Mouse (Mus musculus): ENCODE measurements around the gene Eva1b.
"Not testable (repeated sequence)": the region's sequence is repeated elsewhere in the genome, so short reads cannot be mapped to it uniquely, and the experiment has no call there.

The Eva1b gene

GRCm38 (mm10) chr4:126155869-126156268 is 8.3 kb downstream of the Eva1b start:
- DNase-seq (ENCODE audit: low read depth, low spot score) = no peak

DNA sequence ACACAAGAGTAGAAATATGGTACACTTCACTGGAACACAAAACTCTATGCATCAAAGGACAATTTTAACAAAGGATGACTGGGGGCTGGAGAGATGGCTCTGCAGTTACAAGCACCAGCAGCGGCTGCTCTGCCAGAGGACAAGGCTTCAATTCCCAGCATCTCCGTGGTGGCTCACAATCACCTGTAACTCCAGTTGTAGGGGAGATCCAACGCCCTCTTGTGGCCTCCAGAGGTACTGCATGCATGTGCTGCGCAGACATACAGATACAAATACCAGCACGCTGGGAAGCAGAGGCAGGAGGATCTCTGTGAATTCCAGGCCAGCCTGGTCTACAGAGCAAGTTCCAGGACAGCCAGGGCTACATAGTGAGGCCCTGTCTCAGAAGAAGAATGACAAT is 9.1 kb downstream of the Eva1b start:
- DNase-seq (ENCODE audit: low read depth, low spot score) = peak; percentile 89

DNA sequence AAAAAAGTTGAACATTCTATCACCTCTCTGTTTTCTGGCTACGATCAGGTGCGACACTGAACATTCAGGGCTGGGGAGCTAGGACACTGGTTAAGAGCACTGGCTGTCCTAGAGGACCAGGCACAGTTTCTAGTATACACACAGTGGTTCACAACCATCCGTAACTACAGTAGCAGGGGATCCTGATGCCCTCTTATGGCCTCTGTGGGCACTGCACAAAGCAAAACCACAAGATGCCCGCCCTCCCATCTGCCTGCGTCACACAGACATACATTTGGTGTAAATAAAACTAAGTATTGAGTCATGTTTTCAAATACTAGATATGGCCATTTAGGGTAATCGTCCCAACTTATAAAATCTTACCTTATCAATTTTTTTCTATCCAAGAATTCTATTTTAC is 10.0 kb downstream of the Eva1b start:
- peak; percentile 68 for DNase-seq (ENCODE audit: low read depth, low spot score)

- no peak for DNase-seq (ENCODE audit: low read depth, low spot score)
These were observed 11.9 kb downstream of the Eva1b start for GRCm38 (mm10) chr4:126159455-126159854.

DNA sequence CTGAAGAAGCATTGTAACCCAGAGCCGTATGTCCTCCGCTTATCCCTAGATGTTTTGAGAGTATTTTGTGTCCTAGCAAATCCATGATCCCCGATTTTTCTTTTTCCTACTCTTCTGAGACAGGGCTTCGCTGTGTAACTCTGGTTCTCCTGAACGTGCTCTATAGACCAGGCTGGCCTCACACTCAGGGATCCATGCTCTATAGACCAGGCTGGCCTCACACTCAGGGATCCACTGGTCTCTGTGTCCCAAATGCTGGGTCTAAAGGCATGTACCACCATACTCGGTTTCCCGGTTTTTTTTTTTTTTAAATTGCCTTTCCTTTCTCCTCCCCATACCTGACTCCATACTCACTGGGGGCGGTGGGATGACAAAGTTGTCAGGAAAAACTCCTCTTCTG is 13.4 kb downstream of the Eva1b start:
- DNase-seq (ENCODE audit: low read depth, low spot score) = no peak

DNA sequence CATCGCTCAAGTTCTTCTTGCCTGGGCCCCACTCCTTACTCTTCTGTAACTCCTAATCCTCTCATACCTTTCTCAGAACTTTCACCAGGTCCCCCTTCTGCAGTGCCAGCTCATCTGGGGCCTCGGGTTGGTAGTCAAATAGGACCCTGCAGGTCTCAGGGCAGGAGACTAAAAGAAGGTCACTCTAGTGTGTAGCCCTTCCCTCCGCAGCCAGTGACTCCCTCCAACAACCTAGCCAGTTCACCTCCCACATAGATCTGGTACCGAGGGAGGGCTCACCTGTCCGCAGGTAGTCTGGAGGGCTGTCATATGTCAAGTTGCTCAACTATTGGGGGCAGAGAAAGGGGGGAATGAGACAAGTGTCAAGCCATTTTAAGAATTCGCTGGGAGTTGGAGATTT is 13.9 kb downstream of the Eva1b start:
- DNase-seq (ENCODE audit: low read depth, low spot score) = no peak

DNA sequence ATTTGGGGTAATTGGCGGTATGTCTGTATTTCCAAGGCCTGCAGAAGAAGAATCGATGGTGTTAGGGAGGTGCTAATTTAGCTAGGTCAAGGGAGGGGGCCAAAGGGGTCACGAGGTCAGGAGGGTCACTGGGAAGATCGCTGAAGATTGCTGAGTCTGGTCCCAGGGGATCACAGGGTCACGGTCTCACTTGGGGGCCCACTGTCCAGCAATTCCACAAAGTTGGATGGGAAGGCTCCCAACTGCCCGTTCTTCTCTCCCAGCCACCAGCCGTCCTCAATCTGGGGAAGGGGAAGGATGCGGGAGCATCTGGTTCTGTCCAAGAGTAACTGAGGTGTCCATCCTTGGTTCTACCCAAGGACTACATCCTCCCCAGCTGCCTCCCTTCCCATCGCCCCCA is 14.4 kb downstream of the Eva1b start:
- no peak for DNase-seq (ENCODE audit: low read depth, low spot score)

GRCm38 (mm10) chr4:126162544-126163066 is 15.1 kb downstream of the Eva1b start:
- DNase-seq (ENCODE audit: low read depth, low spot score) = peak; percentile 85

DNA sequence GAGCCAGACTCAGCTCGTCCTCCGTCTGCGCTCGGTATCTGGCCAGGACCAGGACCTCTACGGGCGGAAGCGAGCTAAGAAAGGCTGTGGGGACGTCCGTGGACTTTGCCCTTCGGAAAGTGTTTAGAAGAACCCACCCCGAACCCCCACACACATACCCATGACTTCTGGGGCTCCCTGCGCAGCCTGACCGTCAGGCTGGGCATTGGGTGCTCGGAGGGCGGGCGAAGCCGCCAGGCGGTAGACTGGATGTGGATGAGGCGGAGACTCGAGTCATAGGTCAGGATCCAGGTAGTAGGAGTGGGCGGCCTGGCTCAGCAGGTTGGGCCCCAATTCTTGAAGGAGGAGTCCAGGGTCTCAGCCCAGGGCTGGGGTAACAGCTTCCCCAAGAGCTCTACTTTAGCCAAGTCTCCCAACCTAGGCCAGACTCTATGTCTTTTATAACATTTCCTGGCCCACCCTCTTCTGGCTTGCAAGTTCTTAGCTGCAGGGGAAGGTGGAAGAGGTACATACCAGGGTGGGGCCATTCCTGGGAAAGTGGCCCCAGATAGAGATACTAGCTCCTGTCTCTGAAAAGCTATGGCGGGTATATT is 15.6 kb downstream of the Eva1b start, which contains the start of gene Sh3d21:
TSS of gene Sh3d21 (minus strand) at position 425 of the 593 bp plus-strand sequence.
- no peak for DNase-seq (ENCODE audit: low read depth, low spot score)

- no peak for DNase-seq (ENCODE audit: low read depth, low spot score)
These were observed 16.1 kb downstream of the Eva1b start for GRCm38 (mm10) chr4:126163685-126164084.

GRCm38 (mm10) chr4:126165092-126165491 is 17.5 kb downstream of the Eva1b start:
- not testable (repeated sequence) for DNase-seq (ENCODE audit: low read depth, low spot score)

- no peak for DNase-seq (ENCODE audit: low read depth, low spot score)
These were observed 18.5 kb downstream of the Eva1b start for GRCm38 (mm10) chr4:126166084-126166483.

- DNase-seq (ENCODE audit: low read depth, low spot score) = no peak
These were observed 21.3 kb downstream of the Eva1b start for GRCm38 (mm10) chr4:126168851-126169250.

DNA sequence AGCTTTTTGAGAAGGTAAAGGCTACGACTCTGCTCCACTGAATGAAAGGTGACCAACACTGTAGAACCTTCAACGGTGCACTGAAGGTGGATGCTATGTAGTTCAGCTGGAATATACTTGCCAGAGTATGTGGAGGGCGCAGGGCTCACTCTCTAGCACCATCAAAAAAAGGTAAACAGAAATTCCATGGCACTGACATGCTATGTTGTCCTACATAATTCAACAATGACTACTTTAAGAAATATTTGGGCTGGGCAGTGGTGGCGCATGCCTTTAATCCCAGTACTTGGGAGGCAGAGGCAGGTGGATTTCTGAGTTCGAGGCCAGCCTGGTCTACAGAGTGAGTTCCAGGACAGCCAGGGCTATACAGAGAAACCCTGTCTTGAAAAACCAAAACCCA is 23.2 kb downstream of the Eva1b start:
- DNase-seq (ENCODE audit: low read depth, low spot score) = not testable (repeated sequence)

DNA sequence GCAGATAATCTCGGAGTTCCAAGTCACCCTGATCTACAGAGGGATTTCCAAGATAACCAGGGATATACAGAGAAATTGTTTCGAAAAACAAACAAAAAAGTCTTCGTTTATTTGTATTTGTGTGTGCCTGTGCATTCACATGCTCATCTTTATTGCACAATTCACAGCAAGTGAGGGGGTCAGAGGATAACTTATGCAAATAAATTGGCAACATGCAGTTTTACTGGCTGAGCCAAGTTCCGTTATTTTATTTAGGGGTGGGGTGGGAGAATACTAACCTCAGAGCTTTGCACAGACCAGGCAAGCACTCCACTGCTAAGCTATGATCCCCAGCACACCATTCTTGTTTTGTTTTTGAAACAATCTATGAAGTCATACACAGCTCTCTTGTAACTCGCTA is 26.3 kb downstream of the Eva1b start:
- no peak for DNase-seq (ENCODE audit: low read depth, low spot score)

DNA sequence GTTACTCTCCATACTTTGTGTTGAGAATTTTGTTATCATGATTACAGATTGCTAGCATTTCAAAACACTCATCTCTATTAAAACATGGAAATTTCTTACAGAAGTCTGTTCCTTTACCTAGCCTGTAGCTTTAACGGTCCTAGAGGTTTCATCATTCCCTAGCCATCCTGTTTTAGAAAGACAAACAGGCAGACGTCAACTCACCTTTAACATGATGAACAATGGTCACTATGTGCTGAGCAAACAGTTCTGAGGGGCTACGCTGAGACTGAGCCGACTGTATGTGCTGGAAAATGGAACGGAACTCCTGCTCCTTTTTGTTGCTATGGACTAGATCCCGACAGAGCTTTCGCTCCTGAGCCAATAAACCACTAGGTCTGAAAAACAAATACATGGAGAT is 28.4 kb downstream of the Eva1b start:
- DNase-seq (ENCODE audit: low read depth, low spot score) = not testable (repeated sequence)

DNA sequence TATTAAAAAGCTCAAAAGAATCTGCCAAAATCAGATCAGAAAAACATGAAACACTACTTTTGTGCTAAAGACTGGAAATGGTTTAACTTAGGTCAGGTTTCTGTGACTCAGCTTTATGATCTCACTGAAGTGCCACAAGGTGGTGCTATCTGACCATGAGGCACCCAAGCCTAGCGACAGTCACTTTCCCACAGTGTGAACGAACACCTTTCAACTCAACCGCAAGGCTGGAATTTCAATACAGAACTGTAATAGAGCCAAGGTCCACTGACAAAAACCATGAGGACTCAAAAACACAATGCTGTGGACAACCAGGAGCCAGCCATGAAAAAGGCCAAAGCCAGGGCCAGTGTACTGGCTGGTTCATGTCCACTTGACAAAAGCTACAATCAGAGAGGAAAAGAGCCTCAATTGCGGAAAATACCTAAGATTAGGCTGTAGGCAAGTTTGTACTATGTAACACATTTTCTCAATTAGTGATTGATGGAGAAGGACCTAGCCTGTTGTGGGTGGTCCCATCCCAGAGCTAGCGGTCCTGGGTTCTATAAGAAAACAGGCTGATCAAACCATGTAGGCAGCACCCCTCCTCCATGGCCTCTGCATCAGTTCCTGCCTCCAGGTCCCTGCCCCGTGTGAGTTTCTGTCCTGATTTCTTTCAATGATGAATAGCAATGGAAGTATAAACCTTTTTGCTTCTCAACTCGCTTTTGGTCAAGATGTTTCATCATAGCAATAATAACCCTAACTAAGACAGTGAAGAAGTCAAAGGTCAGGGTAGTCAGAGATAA is 33.8 kb downstream of the Eva1b start:
- DNase-seq (ENCODE audit: low read depth, low spot score) = peak; percentile 78

GRCm38 (mm10) chr4:126183034-126183433 is 35.5 kb downstream of the Eva1b start:
- no peak for DNase-seq (ENCODE audit: low read depth, low spot score)

GRCm38 (mm10) chr4:126187096-126187495 is 39.6 kb downstream of the Eva1b start:
- DNase-seq (ENCODE audit: low read depth, low spot score) = no peak

GRCm38 (mm10) chr4:126190636-126191035 is 43.1 kb downstream of the Eva1b start:
- no peak for DNase-seq (ENCODE audit: low read depth, low spot score)

DNA sequence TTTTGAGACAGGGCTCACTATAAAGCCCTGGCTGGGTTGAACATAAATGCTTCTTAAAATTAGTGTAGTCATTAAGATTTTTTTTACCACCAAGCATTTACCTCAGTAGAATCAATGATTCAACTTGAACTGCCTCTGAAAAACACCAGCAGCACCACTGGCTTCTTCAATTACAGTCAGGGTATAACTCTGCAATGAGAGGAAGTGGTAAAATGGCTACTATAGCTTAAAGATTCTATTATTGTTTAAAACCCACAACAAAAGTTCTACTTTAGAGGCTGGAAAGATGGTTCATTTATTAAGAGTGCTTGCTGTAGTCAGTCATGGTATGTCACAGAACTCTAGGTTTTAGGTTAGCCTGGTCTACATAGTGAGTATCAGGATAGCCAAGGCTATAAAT is 46.7 kb downstream of the Eva1b start:
- DNase-seq (ENCODE audit: low read depth, low spot score) = no peak

- DNase-seq (ENCODE audit: low read depth, low spot score) = no peak
These were observed 47.4 kb downstream of the Eva1b start for GRCm38 (mm10) chr4:126194916-126195315.

GRCm38 (mm10) chr4:126197485-126197884 is 49.9 kb downstream of the Eva1b start:
- DNase-seq (ENCODE audit: low read depth, low spot score) = no peak

Measured in ES-CJ7 (cell line).